Mouse (Mus musculus) adrenal gland, postnatal 36 days (tissue): ENCODE measurements around the gene Car7. TPM values are rescaled to one million over a fixed set of nuclear protein-coding genes. Genes with fewer than 3 reads are reported as not detected.

Experiments
- DNase-seq, 2 experiments: peaks; one replicate each; pipeline ENCODE4 v3.0.0; 2021; ENCODE audit warnings: mixed read lengths in 1 of 2
- long read RNA-seq, 2 experiments: library from polyadenylated mRNA; stranded (forward); transcript quantifications; one replicate each; pipeline ENCODE4 v2.0.0; 2021; ENCODE audit warnings: borderline sequencing depth in 2 of 2
- total RNA-seq, 2 experiments: library from RNA; stranded (reverse); gene quantifications; 2 replicates each; pipeline ENCODE4 v1.2.3; 2021

The Car7 gene
- 1 to 10 TPM; 1.5 to 4.1 TPM for total RNA-seq
- long read RNA-seq, experiment 1, partial matches to known transcripts = 0 of 4 reads
- long read RNA-seq, experiment 1, other reads (novel, unspliced or antisense) = 1 of 4 reads
- long read RNA-seq, experiment 2, partial matches to known transcripts = 0 of 3 reads
- long read RNA-seq, experiment 2, other reads (novel, unspliced or antisense) = 1 of 3 reads

DNA sequence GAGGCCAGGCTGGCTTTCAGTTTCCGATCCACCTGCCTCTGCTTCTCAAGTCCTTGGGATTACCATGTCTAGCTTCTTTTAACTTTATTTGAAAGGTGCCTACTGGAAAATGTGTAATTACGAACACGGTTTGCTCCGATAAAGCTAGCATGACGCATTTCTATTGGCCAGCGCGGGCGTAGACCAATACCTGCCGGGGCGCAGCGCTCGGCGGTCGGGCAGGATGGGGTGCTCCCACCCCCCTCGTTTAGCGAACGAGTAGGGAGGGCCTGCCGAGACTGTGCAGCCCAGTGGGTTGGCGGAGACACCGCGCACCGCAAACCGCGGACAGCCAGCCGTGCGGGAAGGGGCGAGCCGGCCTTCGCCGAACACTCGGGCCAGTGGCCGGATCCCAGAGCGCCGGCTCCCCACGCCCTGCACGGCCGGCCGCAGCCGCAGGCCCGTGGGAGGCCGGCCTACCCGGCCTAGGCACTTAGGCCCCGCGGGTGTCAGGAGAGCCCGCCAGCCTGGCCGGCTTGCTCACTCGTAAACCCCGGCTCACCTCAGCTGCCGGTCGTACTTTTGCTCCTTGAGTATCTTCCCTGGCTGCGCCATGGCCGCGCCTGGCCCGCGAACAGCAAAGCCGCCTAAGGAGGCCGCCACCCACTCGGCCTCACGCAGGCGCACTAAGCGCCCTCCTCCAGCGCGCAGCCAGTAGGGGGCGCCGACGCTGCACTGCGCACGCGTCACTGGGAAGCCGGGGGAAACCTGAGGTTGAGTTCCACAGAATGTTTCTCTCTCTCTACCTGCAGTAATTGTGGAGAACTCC is at the start of gene Car7, which contains the start of gene Nae1:
Car7 (plus strand) TSS at position 719 of the 808 bp plus-strand sequence.
Nae1 (minus strand) TSS at position 667 of the 808 bp plus-strand sequence.
- DNase-seq = peak; percentile 95

DNA sequence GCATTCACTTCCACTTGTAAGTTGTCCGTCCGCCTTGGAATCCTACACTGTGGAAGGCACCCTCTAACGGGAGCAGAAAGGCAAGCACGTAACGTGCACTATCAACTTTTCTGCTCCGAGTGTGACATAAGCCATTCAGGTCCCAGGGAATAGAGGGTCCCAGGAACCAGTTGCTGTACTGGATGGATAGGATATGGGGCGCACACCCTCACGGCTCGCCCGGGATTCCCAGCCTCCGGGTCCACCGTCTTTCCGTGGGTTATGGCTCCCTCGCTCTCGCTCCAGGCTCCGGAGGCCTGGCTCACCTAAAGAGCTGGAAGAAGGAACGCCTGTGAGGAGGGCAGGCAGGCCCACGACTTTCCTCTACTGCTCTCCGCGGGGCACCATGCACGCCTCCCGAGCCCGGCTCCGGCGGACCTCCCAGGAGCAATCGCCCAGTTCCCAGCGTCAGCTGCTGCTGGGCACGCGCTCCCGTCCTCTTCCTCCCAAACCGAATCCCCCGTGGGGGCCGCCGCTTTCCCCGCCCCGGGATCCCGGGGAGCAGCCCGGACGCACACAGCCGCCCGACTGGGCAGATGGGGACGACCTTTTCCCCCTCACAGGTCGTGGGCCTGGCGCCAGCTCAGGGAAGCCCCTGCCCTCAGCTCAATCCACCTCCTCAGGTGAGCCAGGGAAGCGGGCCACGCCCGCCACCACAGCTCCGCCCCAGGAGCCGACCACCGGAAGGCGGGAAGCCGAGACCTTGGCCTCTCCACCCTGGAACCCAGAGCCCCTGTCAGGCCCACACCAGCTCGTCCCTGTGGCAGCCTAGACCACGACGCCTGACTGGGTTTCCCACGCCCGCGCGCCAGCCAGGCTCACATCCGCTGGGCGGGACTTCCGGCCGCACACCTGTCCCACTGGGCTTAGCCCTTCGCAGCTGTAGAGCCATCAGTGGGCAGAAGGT is 25.2 kb upstream of the Car7 start, which contains the start of gene Terb1:
Terb1 (minus strand) TSS at position 850 of the 946 bp plus-strand sequence.
- peak; percentile 38 to 52 for DNase-seq

- no peak for DNase-seq
These were observed 24.4 kb upstream of the Car7 start for GRCm38 (mm10) chr8:104510134-104510533.

DNA sequence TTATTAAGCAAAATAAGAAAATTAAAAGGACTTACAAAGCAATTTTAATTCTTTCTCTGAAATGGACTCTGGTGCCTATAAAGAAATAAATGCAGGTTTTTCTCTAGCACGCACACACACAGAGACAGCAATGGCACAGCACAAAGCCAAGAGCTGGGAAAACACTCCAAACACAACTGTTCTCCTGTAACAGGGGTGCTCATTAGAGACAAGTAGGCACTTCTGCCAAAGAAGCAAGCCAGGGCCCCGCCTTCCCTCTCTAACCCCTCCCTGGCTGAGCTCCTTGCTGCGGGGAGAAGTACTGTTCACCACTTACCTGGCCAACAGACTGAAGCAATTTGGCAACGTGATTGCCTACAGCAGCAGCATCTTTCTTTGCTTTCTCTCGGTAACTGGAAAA is 16.6 kb upstream of the Car7 start:
- no peak for DNase-seq

- DNase-seq = no peak
These were observed 4.8 kb upstream of the Car7 start for GRCm38 (mm10) chr8:104529671-104530070.

- DNase-seq = no peak
These were observed 938 bp upstream of the Car7 start for GRCm38 (mm10) chr8:104533551-104533950.

- DNase-seq = peak in 1 of 2 experiments; percentile 25
These were observed 271 bp downstream of the Car7 start for GRCm38 (mm10) chr8:104534779-104535141.

- no peak for DNase-seq
These were observed 889 bp downstream of the Car7 start for GRCm38 (mm10) chr8:104535378-104535777.

DNA sequence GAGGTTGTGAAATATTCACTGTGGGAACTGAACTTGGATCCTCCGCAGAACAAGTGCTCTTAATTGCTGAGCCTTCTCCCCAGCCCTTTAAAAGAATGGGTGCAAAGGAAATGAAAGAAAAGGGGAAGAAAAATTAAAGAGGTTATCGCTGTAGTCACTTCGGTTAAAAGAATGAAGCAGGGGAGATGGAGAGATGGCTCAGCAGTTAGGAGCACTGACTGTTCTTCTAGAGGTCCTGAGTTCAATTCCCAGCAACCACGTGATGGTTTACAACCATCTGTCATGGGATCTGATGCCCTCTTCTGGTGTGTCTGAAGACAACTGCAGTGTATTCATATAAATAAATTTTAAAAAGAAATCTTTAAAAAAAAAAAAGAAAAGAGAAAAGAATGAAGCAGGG is 1.5 kb downstream of the Car7 start:
- DNase-seq = no peak

DNA sequence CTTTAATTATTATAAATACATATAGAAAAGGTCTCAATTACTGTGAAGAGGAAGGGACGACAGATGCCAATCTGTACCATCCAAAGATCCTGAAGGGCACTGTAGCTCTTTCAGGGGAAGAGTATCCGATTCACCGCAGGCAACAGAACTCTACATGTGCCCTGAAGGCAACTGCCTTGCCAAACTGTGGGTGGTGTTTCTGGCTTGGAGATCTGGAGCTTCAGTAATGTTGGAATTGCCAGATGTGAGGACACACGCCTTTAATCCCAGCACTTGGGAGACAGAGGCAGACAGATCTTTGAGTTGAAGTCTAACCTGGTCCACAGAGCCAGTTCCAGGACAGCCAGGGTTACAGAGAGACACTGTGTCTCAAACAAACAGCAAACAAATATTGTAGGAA is 4.4 kb downstream of the Car7 start:
- no peak for DNase-seq

GRCm38 (mm10) chr8:104539566-104539965 is 5.1 kb downstream of the Car7 start:
- DNase-seq = peak; percentile 51 to 73

GRCm38 (mm10) chr8:104540238-104540637 is 5.7 kb downstream of the Car7 start:
- no peak for DNase-seq

GRCm38 (mm10) chr8:104540710-104541514 is 6.4 kb downstream of the Car7 start:
- peak; percentile 26 to 43 for DNase-seq

- DNase-seq = no peak
These were observed 7.0 kb downstream of the Car7 start for GRCm38 (mm10) chr8:104541515-104541880.

GRCm38 (mm10) chr8:104542160-104542559 is 7.7 kb downstream of the Car7 start:
- DNase-seq = no peak

DNA sequence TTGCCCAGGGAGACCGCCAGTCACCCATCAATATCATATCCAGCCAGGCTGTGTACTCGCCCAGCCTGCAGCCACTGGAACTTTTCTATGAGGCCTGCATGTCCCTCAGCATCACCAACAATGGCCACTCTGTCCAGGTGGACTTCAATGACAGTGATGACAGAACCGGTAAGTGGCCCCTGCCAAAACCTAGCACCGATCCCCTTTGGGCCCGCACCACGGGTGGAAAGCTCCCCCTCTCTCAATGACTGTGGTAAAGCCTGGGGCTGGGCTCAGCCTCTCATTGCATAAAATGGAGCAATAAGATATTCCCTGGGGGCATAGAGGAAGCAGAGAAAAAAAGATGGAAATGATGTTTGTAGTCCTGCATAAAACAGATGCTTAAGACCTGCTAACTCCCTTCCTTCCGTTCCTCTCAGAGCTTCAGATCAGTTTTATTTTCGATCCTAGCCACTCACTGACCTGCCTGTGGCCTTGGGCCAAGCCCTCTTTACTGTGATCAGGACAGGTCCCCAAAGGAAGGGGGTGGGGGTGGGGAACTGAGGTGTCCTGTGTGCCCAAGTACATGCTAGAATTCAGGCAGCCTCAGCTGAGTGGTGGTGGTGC is 9.1 kb downstream of the Car7 start:
- no peak for DNase-seq

DNA sequence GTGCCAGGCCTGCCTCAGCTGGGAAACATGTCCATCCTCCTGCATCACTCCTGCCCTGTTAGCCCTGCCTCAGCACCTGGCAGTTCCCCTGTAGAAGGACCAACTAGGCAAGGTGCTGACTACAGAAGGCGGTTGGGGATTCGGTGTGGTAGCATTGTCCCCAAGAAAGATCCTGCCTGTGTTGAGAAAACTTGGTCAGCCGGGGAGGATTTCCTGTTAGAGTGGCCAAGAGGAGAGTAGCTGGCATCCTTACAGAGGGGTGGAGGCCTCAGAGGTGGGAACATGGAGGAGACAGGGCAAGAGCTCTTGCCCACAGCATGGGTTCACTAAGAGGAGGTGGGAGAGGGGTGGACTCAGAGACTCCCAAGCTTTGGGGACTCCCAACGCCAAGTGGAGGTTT is 20.7 kb downstream of the Car7 start:
- no peak for DNase-seq

GRCm38 (mm10) chr8:104557226-104557625 is 22.7 kb downstream of the Car7 start:
- DNase-seq = no peak

GRCm38 (mm10) chr8:104560731-104561130 is 26.2 kb downstream of the Car7 start:
- no peak for DNase-seq

DNA sequence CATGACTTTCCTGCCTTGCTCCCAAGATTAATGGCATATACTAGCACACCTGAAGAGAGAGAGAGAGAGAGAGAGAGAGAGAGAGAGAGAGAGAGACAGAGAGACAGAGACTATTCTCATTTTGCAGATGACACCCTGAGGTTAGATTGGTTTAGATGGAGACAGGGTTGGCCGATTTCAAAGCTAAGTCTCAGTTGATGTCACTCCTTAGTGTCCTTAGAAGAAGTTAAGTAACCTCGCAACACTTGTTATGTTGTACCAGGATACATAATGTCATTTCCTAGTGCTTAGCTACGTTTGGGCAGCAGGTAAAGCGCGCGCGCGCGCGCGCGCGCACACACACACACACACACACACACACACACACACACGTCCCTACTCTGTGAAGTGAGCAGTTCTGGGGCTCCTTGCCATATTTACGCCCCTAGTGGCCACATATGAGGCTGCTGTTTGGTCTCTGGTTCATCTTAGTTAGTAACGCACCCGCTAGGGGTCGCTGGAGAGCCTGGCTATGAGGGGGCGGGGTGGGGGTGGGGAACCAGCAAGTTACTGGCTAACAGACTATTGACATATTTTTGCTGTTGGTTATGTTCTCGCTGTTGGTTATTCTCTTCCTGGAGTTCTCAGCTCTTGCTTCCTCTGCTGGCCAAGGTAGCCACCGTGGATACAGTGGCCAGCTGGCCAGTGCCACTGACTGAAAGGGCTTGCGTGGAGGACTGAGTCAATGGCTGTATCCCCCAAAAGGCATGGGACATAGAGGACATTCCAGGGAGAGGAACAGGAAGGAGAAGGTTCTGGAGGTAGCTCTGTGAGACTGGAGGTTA is 30.4 kb downstream of the Car7 start:
- peak; percentile 86 to 90 for DNase-seq
